Mouse (Mus musculus) embryo, embryonic 10.5 days (tissue): ENCODE measurements at regions not wholly inside any gene's neighbourhood (a gene's known extent, or its start where the extent isn't known, plus 50 kb on each side); places are given as distances from the start of the nearest gene placed in this dataset.
A peak's percentile ranks its signal among the peaks of the same experiment; 100 is the strongest.

Experiments
- DNase-seq: peaks from one replicate; pipeline ENCODE4 v3.0.0-alpha.2; 2015; ENCODE audit warnings: low spot score

DNA sequence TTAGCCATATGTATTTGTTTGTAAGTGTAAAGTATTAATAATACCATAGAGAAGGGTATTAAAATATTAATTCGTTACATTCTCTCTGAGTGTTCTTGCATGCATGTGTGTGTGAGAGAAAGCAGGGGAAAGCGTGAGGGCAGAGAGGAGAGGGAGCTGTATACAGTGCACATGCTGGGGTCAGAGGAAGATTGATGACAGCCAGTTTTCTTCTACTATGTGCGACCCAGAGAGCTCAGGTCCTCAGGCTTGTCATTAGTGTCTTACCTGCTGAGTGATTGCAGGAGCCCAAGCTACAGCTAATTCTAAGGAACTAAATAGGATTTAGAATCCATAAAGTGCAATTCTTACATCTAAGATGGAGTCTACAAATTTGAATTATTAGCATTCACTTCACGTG, 1038.1 kb upstream of the Ndn start:
- peak; percentile 0 for DNase-seq

DNA sequence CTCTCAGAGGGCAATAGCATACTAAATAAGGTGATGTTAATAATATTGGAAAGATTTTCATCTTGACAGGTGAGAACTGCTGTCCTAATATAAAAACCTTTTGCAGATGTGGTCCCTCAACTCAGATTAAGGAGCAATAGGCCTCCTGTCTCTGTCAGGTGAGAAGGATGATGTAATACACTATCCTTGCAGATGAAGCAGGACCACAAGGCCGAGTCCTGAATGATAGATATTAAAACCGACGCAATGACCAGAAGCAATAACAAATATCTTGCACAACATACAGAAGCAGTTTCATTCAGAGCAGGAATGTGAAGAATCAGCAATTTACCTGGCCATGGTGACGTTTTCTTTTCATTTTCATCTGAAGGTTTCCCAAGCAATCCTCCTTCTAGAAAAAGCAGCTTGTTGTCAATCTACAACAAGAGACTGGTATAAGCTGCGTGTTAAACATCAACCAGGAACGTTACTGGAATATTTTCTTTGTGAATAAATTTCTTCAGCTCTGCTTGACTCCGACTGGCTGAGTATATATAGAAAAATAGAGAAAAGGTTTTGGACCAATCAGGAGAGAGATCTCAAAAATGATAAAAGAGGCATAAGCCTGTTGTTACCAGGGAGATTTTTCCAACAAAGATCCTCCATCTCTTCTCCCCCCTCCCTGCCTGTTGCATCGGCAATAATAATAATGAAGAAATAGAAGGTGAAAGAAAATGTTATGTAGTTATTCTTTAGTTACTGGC, 1035.0 kb upstream of the Ndn start:
- DNase-seq: no peak
